Mouse (Mus musculus): ENCODE measurements around the gene Vim. TPM values are rescaled to one million over a fixed set of nuclear protein-coding genes. Genes with fewer than 3 reads are reported as not detected.
A peak's percentile ranks its signal among the peaks of the same experiment; 100 is the strongest.

Gene Vim
- total and polyA plus RNA-seq, 2 experiments from 2014 or later: 244 to 554 TPM

DNA sequence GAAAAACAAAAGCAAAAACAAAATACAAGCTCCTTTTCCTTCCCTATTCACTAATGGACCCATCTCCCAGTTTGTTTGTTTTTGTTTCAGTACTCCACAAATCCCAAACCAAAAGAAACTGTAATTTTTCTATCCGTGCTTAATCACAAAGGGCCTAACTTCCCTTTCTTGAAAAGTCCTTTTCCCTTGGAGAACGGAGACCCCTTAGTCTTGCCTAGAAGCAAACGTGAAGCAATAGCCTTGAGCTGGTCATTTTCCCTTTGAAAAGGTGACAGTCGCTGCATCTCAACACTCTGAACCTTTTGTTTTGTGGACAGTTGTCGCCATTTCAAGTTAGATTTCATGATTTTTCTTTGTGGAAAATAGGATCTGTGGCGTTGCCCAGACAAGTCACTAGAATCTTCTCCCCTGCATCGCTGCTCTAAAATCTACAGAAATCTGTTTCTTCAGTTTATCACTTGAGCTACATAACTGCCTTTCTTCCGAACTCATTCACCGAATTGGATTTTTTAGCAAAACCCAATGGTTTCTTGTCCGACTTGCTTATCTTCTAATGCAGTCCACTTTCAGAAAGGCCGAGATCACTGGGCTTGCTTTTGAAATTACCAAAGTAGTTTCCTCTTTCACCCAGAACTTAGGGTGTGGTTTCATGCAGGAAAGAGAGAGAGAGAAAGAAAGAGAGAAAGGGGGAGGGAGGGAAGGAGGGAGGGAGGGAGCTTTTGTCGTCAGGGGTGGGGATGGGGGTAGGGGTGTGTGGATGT is 900 bp upstream of the Vim start:
- H3K4me1 ChIP-seq (ENCODE audit: insufficient read depth, low read length): 0 out of 2 replicates have a peak, but pooled peaks cover 7% of the 10 kb centered on the region
- peak overlapping the region; percentile 55 for H3K4me3 ChIP-seq (ENCODE audit: low read depth, low read length)
- no peaks in the 10 kb centered on the region for H3K27me3 ChIP-seq (ENCODE audit: insufficient read depth, low read length)
- H3K9ac ChIP-seq (replicated peaks; ENCODE audit: low read length, poor library complexity, severe bottlenecking): no peak overlapping the region
- H3K9me3 ChIP-seq (ENCODE audit: low read length): no peaks in the 10 kb centered on the region
- ATAC-seq (ENCODE audit: low FRiP score) (no peak), DNase-seq (ENCODE audit: low spot score) (no peak)
- no peak for TF ChIP-seq CTCF (IDR thresholded peaks at IDR 0.05)
- H3K4me2 ChIP-seq (ENCODE audit: low read depth, low read length, poor library complexity, severe bottlenecking): peak overlapping the region; percentile 88
- WGBS: 10% methylated on average over 12 of the region's 12 CpGs
- H3K27ac ChIP-seq (ENCODE audit: low read depth, low read length): peak overlapping the region; percentile 64
- no peaks in the 10 kb centered on the region for H3K36me3 ChIP-seq (ENCODE audit: insufficient read depth, low read length)

DNA sequence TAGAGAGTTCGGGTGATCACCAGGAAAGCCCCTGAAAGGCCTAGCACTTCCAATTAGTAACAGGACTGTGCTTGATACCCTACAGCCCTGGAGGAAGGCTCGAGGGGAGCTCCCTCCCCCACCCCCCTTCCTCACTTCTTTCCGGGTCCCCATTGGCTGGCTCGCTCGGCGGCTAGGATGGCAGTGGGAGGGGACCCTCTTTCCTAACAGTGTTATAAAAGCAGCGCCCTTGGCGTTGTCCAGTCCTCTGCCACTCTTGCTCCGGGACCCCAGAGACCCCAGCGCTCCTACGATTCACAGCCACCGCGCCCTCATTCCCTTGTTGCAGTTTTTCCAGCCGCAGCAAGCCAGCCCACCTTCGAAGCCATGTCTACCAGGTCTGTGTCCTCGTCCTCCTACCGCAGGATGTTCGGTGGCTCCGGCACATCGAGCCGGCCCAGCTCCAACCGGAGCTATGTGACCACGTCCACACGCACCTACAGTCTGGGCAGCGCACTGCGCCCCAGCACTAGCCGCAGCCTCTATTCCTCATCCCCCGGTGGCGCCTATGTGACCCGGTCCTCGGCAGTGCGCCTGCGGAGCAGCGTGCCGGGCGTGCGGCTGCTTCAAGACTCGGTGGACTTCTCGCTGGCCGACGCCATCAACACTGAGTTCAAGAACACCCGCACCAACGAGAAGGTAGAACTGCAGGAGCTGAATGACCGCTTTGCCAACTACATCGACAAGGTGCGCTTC is 506 bp downstream of the Vim start:
- peak overlapping the region; percentile 64 for H3K27ac ChIP-seq (ENCODE audit: low read depth, low read length)
- H3K4me2 ChIP-seq (ENCODE audit: low read depth, low read length, poor library complexity, severe bottlenecking): peak overlapping the region; percentile 88
- H3K9me3 ChIP-seq (ENCODE audit: low read length): no peaks in the 10 kb centered on the region
- DNase-seq (ENCODE audit: low spot score): peak; percentile 92
- under 1% methylated on average over 46 of the region's 46 CpGs for whole genome bisulfite sequencing
- H3K9ac ChIP-seq (replicated peaks; ENCODE audit: low read length, poor library complexity, severe bottlenecking): peak overlapping the region; percentile 59
- 0 out of 2 replicates have a peak, but pooled peaks cover 7% of the 10 kb centered on the region for H3K4me1 ChIP-seq (ENCODE audit: insufficient read depth, low read length)
- H3K4me3 ChIP-seq (ENCODE audit: low read depth, low read length): peak overlapping the region; percentile 55
- no peaks in the 10 kb centered on the region for H3K36me3 ChIP-seq (ENCODE audit: insufficient read depth, low read length)
- ATAC-seq (ENCODE audit: low FRiP score): peak; percentile 89
- no peaks in the 10 kb centered on the region for H3K27me3 ChIP-seq (ENCODE audit: insufficient read depth, low read length)
- TF ChIP-seq CTCF (IDR thresholded peaks at IDR 0.05): no peak; the same call in none of the 2 replicates

DNA sequence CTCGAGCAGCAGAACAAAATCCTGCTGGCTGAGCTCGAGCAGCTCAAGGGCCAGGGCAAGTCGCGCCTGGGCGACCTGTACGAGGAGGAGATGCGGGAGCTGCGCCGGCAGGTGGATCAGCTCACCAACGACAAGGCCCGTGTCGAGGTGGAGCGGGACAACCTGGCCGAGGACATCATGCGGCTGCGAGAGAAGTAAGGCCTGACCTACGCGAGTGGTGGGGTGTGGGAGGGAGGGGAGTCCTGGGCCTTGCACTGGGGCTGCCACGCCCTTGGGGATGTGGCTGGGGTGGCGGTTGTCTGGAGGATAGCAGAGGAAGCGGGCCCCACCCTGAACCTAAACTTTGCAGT is 1.0 kb downstream of the Vim start:
- ATAC-seq (ENCODE audit: low FRiP score) (0 out of 2 replicates have a peak, but pooled peaks have one; percentile 12), DNase-seq (ENCODE audit: low spot score) (no peak)
- whole genome bisulfite sequencing: 0% methylated on average over 21 of the region's 21 CpGs
- Histone ChIP-seq H3K27ac (ENCODE audit: low read depth, low read length) (peak overlapping the region; percentile 64; the same call in 1 of the 2 replicates), H3K36me3 (ENCODE audit: insufficient read depth, low read length) (no peaks in the 10 kb centered on the region), H3K9me3 (ENCODE audit: low read length) (no peaks in the 10 kb centered on the region), H3K4me2 (ENCODE audit: low read depth, low read length, poor library complexity, severe bottlenecking) (peak overlapping the region; percentile 88), H3K4me1 (ENCODE audit: insufficient read depth, low read length) (0 out of 2 replicates have a peak, but pooled peaks cover 7% of the 10 kb centered on the region), H3K27me3 (ENCODE audit: insufficient read depth, low read length) (no peaks in the 10 kb centered on the region), H3K4me3 (ENCODE audit: low read depth, low read length) (peak overlapping the region; percentile 55), H3K9ac (replicated peaks; ENCODE audit: low read length, poor library complexity, severe bottlenecking) (peak overlapping the region; percentile 59)
- TF ChIP-seq CTCF (IDR thresholded peaks at IDR 0.05): no peak

DNA sequence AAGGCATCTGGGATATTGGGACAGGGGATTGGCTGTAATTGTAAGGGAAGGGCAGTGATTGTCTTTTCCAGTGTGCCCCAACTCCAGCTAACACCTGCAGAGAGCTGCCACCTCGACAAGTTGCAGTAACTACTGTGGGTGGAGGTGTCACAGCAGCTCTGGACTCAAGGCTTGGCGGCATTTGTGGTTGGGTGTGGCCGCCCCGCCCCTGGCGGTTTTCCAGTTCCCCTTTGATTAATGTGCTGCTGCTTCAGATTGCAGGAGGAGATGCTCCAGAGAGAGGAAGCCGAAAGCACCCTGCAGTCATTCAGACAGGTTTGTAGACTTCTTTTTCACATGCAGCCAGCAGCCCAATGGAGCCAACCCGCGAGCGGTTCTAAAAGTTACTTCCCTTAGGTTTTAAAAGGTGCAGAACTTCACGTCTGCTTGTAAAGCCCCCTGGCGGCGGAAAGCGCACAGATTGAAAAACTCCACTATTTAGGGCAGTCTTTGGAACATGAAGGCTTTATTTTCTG is 1.6 kb downstream of the Vim start:
- 0 out of 2 replicates have a peak, but pooled peaks cover 7% of the 10 kb centered on the region for H3K4me1 ChIP-seq (ENCODE audit: insufficient read depth, low read length)
- no peaks in the 10 kb centered on the region for H3K9me3 ChIP-seq (ENCODE audit: low read length)
- WGBS: under 1% methylated on average over 13 of the region's 13 CpGs
- no peaks in the 10 kb centered on the region for H3K36me3 ChIP-seq (ENCODE audit: insufficient read depth, low read length)
- no peaks in the 10 kb centered on the region for H3K27me3 ChIP-seq (ENCODE audit: insufficient read depth, low read length)
- no peak overlapping the region for H3K27ac ChIP-seq (ENCODE audit: low read depth, low read length)
- TF ChIP-seq CTCF (IDR thresholded peaks at IDR 0.05): peak; percentile 78
- H3K4me2 ChIP-seq (ENCODE audit: low read depth, low read length, poor library complexity, severe bottlenecking): peak overlapping the region; percentile 88
- ATAC-seq (ENCODE audit: low FRiP score) (no peak), DNase-seq (ENCODE audit: low spot score) (peak; percentile 84)
- no peak overlapping the region for H3K9ac ChIP-seq (replicated peaks; ENCODE audit: low read length, poor library complexity, severe bottlenecking)
- H3K4me3 ChIP-seq (ENCODE audit: low read depth, low read length): peak overlapping the region; percentile 55

DNA sequence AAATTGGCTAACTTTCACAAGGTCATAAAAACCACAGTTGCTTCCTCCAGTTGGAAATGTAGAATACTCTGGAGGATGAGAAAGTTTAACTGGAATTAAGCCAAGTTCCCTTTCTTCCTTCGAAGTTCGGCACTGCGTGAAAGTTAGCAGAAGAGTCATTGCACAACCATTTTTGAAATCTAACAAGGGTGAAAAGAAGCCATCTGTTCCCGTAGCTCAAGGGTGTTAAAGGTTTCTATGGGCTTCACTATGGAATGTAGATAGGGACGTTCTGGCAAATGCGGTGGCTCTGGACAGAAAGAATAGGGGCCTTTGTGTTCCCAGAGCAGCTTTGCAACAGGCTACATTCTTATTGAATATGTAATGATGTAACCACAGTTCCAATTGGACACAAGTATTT is 2.2 kb downstream of the Vim start:
- Histone ChIP-seq H3K27ac (ENCODE audit: low read depth, low read length) (no peak overlapping the region), H3K9ac (replicated peaks; ENCODE audit: low read length, poor library complexity, severe bottlenecking) (no peak overlapping the region)
- no peak for ATAC-seq (ENCODE audit: low FRiP score)

More for the DNA sequence above, 2.2 kb downstream of the Vim start:
- H3K4me2 ChIP-seq (ENCODE audit: low read depth, low read length, poor library complexity, severe bottlenecking): peak overlapping the region; percentile 88
- peak overlapping the region; percentile 55 for H3K4me3 ChIP-seq (ENCODE audit: low read depth, low read length)
- 0 out of 2 replicates have a peak, but pooled peaks cover 7% of the 10 kb centered on the region for H3K4me1 ChIP-seq (ENCODE audit: insufficient read depth, low read length)
- no peaks in the 10 kb centered on the region for H3K36me3 ChIP-seq (ENCODE audit: insufficient read depth, low read length)
- peak; percentile 69 for DNase-seq (ENCODE audit: low spot score)
- TF ChIP-seq CTCF (IDR thresholded peaks at IDR 0.05): no peak
- H3K27me3 ChIP-seq (ENCODE audit: insufficient read depth, low read length): no peaks in the 10 kb centered on the region
- 11% methylated on average over 6 of the region's 6 CpGs for WGBS
- no peaks in the 10 kb centered on the region for H3K9me3 ChIP-seq (ENCODE audit: low read length)

All from midbrain, postnatal 0 days (tissue).